Mouse (Mus musculus): ENCODE measurements around the gene Sh3kbp1. TPM values are rescaled to one million over a fixed set of nuclear protein-coding genes. Genes with fewer than 3 reads are reported as not detected.

Gene Sh3kbp1
- polyA plus RNA-seq, 1 experiment from 2014 or later = 36.1 TPM

- Histone ChIP-seq H3K27ac (replicated peaks) (no peak overlapping the region), H3K4me2 (replicated peaks) (no peak overlapping the region), H3K9me3 (no peaks in the 10 kb centered on the region), H3K9ac (replicated peaks) (no peak overlapping the region), H3K4me3 (no peak overlapping the region), H3K27me3 (no peaks in the 10 kb centered on the region; the same call in 1 of the 2 replicates), H3K4me1 (no peaks in the 10 kb centered on the region), H3K36me3 (no peaks in the 10 kb centered on the region)
- 92% methylated on average over 7 of the region's 7 CpGs for WGBS
- ATAC-seq (ENCODE audit: low FRiP score, low read depth) = no peak
These were observed 130.1 kb downstream of the Sh3kbp1 start for GRCm38 (mm10) chrX:159756901-159757821.

- no peaks in the 10 kb centered on the region for H3K36me3 ChIP-seq
- no peak overlapping the region for H3K9ac ChIP-seq (replicated peaks)
- no peak overlapping the region for H3K27ac ChIP-seq (replicated peaks)
- no peaks in the 10 kb centered on the region; the same call in 1 of the 2 replicates for H3K27me3 ChIP-seq
- H3K4me3 ChIP-seq = no peak overlapping the region
- 93% methylated on average over 4 of the region's 5 CpGs for WGBS
- ATAC-seq (ENCODE audit: low FRiP score, low read depth) = no peak
- no peaks in the 10 kb centered on the region for H3K4me1 ChIP-seq
- H3K9me3 ChIP-seq = no peaks in the 10 kb centered on the region
- H3K4me2 ChIP-seq (replicated peaks) = no peak overlapping the region
These were observed 130.9 kb downstream of the Sh3kbp1 start for GRCm38 (mm10) chrX:159757854-159758540.

GRCm38 (mm10) chrX:159763801-159764200 is 136.7 kb downstream of the Sh3kbp1 start:
- no peaks in the 10 kb centered on the region for H3K9me3 ChIP-seq
- no peak overlapping the region for H3K9ac ChIP-seq (replicated peaks)
- H3K27me3 ChIP-seq = peaks cover 10% of the 10 kb centered on the region
- no peaks in the 10 kb centered on the region for H3K36me3 ChIP-seq
- no peak for ATAC-seq (ENCODE audit: low FRiP score, low read depth)
- 90% methylated on average over 3 of the region's 3 CpGs for WGBS
- no peak overlapping the region for H3K4me2 ChIP-seq (replicated peaks)
- H3K4me1 ChIP-seq = no peaks in the 10 kb centered on the region
- H3K27ac ChIP-seq (replicated peaks) = no peak overlapping the region
- no peak overlapping the region for H3K4me3 ChIP-seq

- no peak overlapping the region for H3K4me2 ChIP-seq (replicated peaks)
- H3K9ac ChIP-seq (replicated peaks) = no peak overlapping the region
- peaks cover 20% of the 10 kb centered on the region for H3K27me3 ChIP-seq
- ATAC-seq (ENCODE audit: low FRiP score, low read depth) = no peak
- H3K4me3 ChIP-seq = no peak overlapping the region
- no peaks in the 10 kb centered on the region for H3K4me1 ChIP-seq
- WGBS = 36% methylated on average over 1 of the region's 1 CpGs
- no peaks in the 10 kb centered on the region for H3K36me3 ChIP-seq
- H3K9me3 ChIP-seq = no peaks in the 10 kb centered on the region
- no peak overlapping the region for H3K27ac ChIP-seq (replicated peaks)
These were observed 138.8 kb downstream of the Sh3kbp1 start for GRCm38 (mm10) chrX:159765850-159766249.

- no peak for ATAC-seq (ENCODE audit: low FRiP score, low read depth)
- 49% methylated on average over 2 of the region's 2 CpGs for WGBS
- H3K9me3 ChIP-seq = no peaks in the 10 kb centered on the region
These were observed 141.9 kb downstream of the Sh3kbp1 start for GRCm38 (mm10) chrX:159769005-159769404.

GRCm38 (mm10) chrX:159769773-159770172 is 142.7 kb downstream of the Sh3kbp1 start:
- Histone ChIP-seq H3K4me1 (no peaks in the 10 kb centered on the region), H3K9me3 (no peaks in the 10 kb centered on the region), H3K36me3 (no peaks in the 10 kb centered on the region), H3K4me2 (replicated peaks) (no peak overlapping the region), H3K9ac (replicated peaks) (no peak overlapping the region), H3K27me3 (peaks cover 39% of the 10 kb centered on the region), H3K4me3 (no peak overlapping the region), H3K27ac (replicated peaks) (no peak overlapping the region)
- ATAC-seq (ENCODE audit: low FRiP score, low read depth) = no peak
- WGBS = 76% methylated on average over 3 of the region's 3 CpGs

More at GRCm38 (mm10) chrX:159769005-159769404, 141.9 kb downstream of the Sh3kbp1 start:
- Histone ChIP-seq H3K36me3 (no peaks in the 10 kb centered on the region), H3K27ac (replicated peaks) (no peak overlapping the region), H3K4me1 (no peaks in the 10 kb centered on the region), H3K4me2 (replicated peaks) (no peak overlapping the region), H3K27me3 (peaks cover 39% of the 10 kb centered on the region), H3K4me3 (no peak overlapping the region), H3K9ac (replicated peaks) (no peak overlapping the region)

- no peak overlapping the region for H3K9ac ChIP-seq (replicated peaks)
- H3K4me1 ChIP-seq = no peaks in the 10 kb centered on the region
- peaks cover 37% of the 10 kb centered on the region for H3K27me3 ChIP-seq
- H3K4me3 ChIP-seq = no peak overlapping the region
- no peak overlapping the region for H3K27ac ChIP-seq (replicated peaks)
- no peak for ATAC-seq (ENCODE audit: low FRiP score, low read depth)
- no peak overlapping the region for H3K4me2 ChIP-seq (replicated peaks)
- H3K36me3 ChIP-seq = no peaks in the 10 kb centered on the region
- 48% methylated on average over 4 of the region's 4 CpGs for WGBS
- H3K9me3 ChIP-seq = no peaks in the 10 kb centered on the region
These were observed 145.1 kb downstream of the Sh3kbp1 start for GRCm38 (mm10) chrX:159772137-159772536.

- Histone ChIP-seq H3K4me2 (replicated peaks) (no peak overlapping the region), H3K4me3 (no peak overlapping the region), H3K9me3 (no peaks in the 10 kb centered on the region), H3K36me3 (no peaks in the 10 kb centered on the region), H3K27ac (replicated peaks) (no peak overlapping the region), H3K4me1 (no peaks in the 10 kb centered on the region), H3K9ac (replicated peaks) (no peak overlapping the region), H3K27me3 (peaks cover 28% of the 10 kb centered on the region)
- ATAC-seq (ENCODE audit: low FRiP score, low read depth) = no peak
- 80% methylated on average over 4 of the region's 4 CpGs for WGBS
These were observed 148.0 kb downstream of the Sh3kbp1 start for GRCm38 (mm10) chrX:159775042-159775441.

- Histone ChIP-seq H3K27me3 (peaks cover 15% of the 10 kb centered on the region; the same call in 1 of the 2 replicates), H3K4me1 (no peaks in the 10 kb centered on the region), H3K27ac (replicated peaks) (no peak overlapping the region), H3K36me3 (no peaks in the 10 kb centered on the region), H3K4me3 (no peak overlapping the region), H3K9me3 (no peaks in the 10 kb centered on the region), H3K4me2 (replicated peaks) (no peak overlapping the region), H3K9ac (replicated peaks) (no peak overlapping the region)
- 100% methylated on average over 1 of the region's 1 CpGs for WGBS
- no peak for ATAC-seq (ENCODE audit: low FRiP score, low read depth)
These were observed 151.7 kb downstream of the Sh3kbp1 start for GRCm38 (mm10) chrX:159778787-159779186.

- Histone ChIP-seq H3K36me3 (no peaks in the 10 kb centered on the region), H3K9ac (replicated peaks) (no peak overlapping the region), H3K27me3 (peaks cover 24% of the 10 kb centered on the region; the same call in 1 of the 2 replicates), H3K27ac (replicated peaks) (no peak overlapping the region), H3K9me3 (no peaks in the 10 kb centered on the region), H3K4me3 (no peak overlapping the region), H3K4me2 (replicated peaks) (no peak overlapping the region), H3K4me1 (no peaks in the 10 kb centered on the region)
- ATAC-seq (ENCODE audit: low FRiP score, low read depth) = no peak
- 82% methylated on average over 3 of the region's 3 CpGs for WGBS
These were observed 163.4 kb downstream of the Sh3kbp1 start for GRCm38 (mm10) chrX:159790516-159790915.

- peaks cover 20% of the 10 kb centered on the region; the same call in 1 of the 2 replicates for H3K27me3 ChIP-seq
- no peak overlapping the region for H3K4me3 ChIP-seq
- no peaks in the 10 kb centered on the region for H3K9me3 ChIP-seq
- no peak overlapping the region for H3K9ac ChIP-seq (replicated peaks)
- no peak overlapping the region for H3K4me2 ChIP-seq (replicated peaks)
- no peaks in the 10 kb centered on the region for H3K4me1 ChIP-seq
- H3K27ac ChIP-seq (replicated peaks) = no peak overlapping the region
- H3K36me3 ChIP-seq = no peaks in the 10 kb centered on the region
- 71% methylated on average over 2 of the region's 2 CpGs for WGBS
- no peak for ATAC-seq (ENCODE audit: low FRiP score, low read depth)
These were observed 168.5 kb downstream of the Sh3kbp1 start for GRCm38 (mm10) chrX:159795603-159796002.

- H3K4me3 ChIP-seq = no peak overlapping the region
- H3K36me3 ChIP-seq = no peaks in the 10 kb centered on the region
- no peak overlapping the region for H3K4me2 ChIP-seq (replicated peaks)
- no peaks in the 10 kb centered on the region for H3K9me3 ChIP-seq
- no peak overlapping the region for H3K27ac ChIP-seq (replicated peaks)
- H3K9ac ChIP-seq (replicated peaks) = no peak overlapping the region
- H3K27me3 ChIP-seq = peaks cover 42% of the 10 kb centered on the region
- no peak for ATAC-seq (ENCODE audit: low FRiP score, low read depth)
- 43% methylated on average over 1 of the region's 1 CpGs for WGBS
- no peaks in the 10 kb centered on the region for H3K4me1 ChIP-seq
These were observed 177.3 kb downstream of the Sh3kbp1 start for GRCm38 (mm10) chrX:159804371-159804770.

All from midbrain, embryonic 12.5 days (tissue).